Mouse (Mus musculus): ENCODE data around the gene Olfr875.
"Not testable (repeated sequence)": the region's sequence is repeated elsewhere in the genome, so short reads cannot be mapped to it uniquely, and the experiment has no call there.

Olfr875 gene

GRCm38 (mm10) chr9:37771759-37772158 lies at the start of gene Olfr875:
TSS of gene Olfr875 (plus strand) at chr9:37771857.
- DNase-seq: no peak

GRCm38 (mm10) chr9:37734310-37734709 lies 37.3 kb upstream of the Olfr875 start:
- DNase-seq: no peak

- DNase-seq: no peak
Measured at GRCm38 (mm10) chr9:37744806-37745205, 26.9 kb upstream of the Olfr875 start, which contains the start of gene Olfr874. TSS of gene Olfr874 (plus strand) at chr9:37745106.

GRCm38 (mm10) chr9:37750319-37751075 lies 21.2 kb upstream of the Olfr875 start:
- DNase-seq: no peak

- no peak for DNase-seq
Measured at GRCm38 (mm10) chr9:37751467-37751866, 20.2 kb upstream of the Olfr875 start.

- no peak for DNase-seq
Measured at GRCm38 (mm10) chr9:37752006-37752405, 19.7 kb upstream of the Olfr875 start.

- DNase-seq: no peak
Measured at GRCm38 (mm10) chr9:37761728-37762127, 9.9 kb upstream of the Olfr875 start.

- DNase-seq: no peak
Measured at GRCm38 (mm10) chr9:37762541-37762940, 9.1 kb upstream of the Olfr875 start.

GRCm38 (mm10) chr9:37770661-37771060 lies 996 bp upstream of the Olfr875 start:
- no peak for DNase-seq

- peak; percentile 25 for DNase-seq
Measured at GRCm38 (mm10) chr9:37782766-37783260, 11.2 kb downstream of the Olfr875 start.

- not testable (repeated sequence) for DNase-seq
Measured at GRCm38 (mm10) chr9:37783394-37784387, 12.0 kb downstream of the Olfr875 start.

GRCm38 (mm10) chr9:37786411-37786810 lies 14.8 kb downstream of the Olfr875 start:
- DNase-seq: no peak

GRCm38 (mm10) chr9:37802055-37802454 lies 30.4 kb downstream of the Olfr875 start:
- no peak for DNase-seq

GRCm38 (mm10) chr9:37802731-37803130 lies 31.1 kb downstream of the Olfr875 start, which contains the start of gene Olfr876:
TSS of gene Olfr876 (plus strand) at chr9:37803031.
- DNase-seq: no peak

GRCm38 (mm10) chr9:37807235-37807634 lies 35.6 kb downstream of the Olfr875 start:
- DNase-seq: no peak

- DNase-seq: no peak
Measured at GRCm38 (mm10) chr9:37808456-37808855, 36.8 kb downstream of the Olfr875 start.

GRCm38 (mm10) chr9:37808976-37809375 lies 37.3 kb downstream of the Olfr875 start:
- peak; percentile 7 for DNase-seq

GRCm38 (mm10) chr9:37814696-37815095 lies 43.0 kb downstream of the Olfr875 start:
- no peak for DNase-seq
